Mouse (Mus musculus) ES-E14 (cell line): ENCODE data around the gene Aif1.

Source experiments
- CHD2 ChIP-seq: IDR thresholded peaks from 2 replicates; pipeline ENCODE4 v1.6.1; 2014; ENCODE audit warnings: mild to moderate bottlenecking, low read depth, low read length, inconsistent platforms
- HCFC1 ChIP-seq: IDR thresholded peaks from 2 replicates; pipeline ENCODE4 v1.6.1; 2012; ENCODE audit warnings: low read length, inconsistent platforms, borderline replicate concordance; ENCODE audit not compliant: insufficient read depth
- MAFK ChIP-seq: IDR thresholded peaks from 2 replicates; pipeline ENCODE4 v1.6.1; 2014; ENCODE audit warnings: mild to moderate bottlenecking, low read depth, low read length, inconsistent platforms; ENCODE audit not compliant: insufficient read depth
- ZC3H11A ChIP-seq: IDR thresholded peaks from 2 replicates; pipeline ENCODE4 v1.6.1; 2012; ENCODE audit warnings: low read depth, mild to moderate bottlenecking, inconsistent platforms, low read length, borderline replicate concordance

GRCm38 (mm10) chr17:35127017-35127416 lies 48.9 kb downstream of the Aif1 start:
- TF ChIP-seq CHD2 (no peak), ZC3H11A (no peak), MAFK (no peak), HCFC1 (no peak)
